Mouse (Mus musculus) heart, postnatal 0 days (tissue): ENCODE results near the gene Fcrl6. TPM values are rescaled to one million over a fixed set of nuclear protein-coding genes. Genes with fewer than 3 reads are reported as not detected.

Source experiments
- ATAC-seq: fragments of 200-750 bp; cut with Nextera tagmentation; 2 replicates; pipeline ENCODE4 v1.8.0; 2017; ENCODE audit warnings: low read depth, moderate number of reproducible peaks, moderate library complexity; ENCODE audit not compliant: insufficient read depth
- DNase-seq: peaks from one replicate; pipeline ENCODE4 v3.0.0-alpha.2; 2016; ENCODE audit warnings: low spot score
- H3K27ac ChIP-seq: fragments of 300-500 bp; sonication (generic); 2 replicates; pipeline ENCODE4 v1.5.1; 2014; ENCODE audit warnings: low read depth, mild to moderate bottlenecking
- H3K27me3 ChIP-seq: fragments of 300-500 bp; sonication (generic); 2 replicates; pipeline ENCODE4 v1.6.1; 2014; ENCODE audit warnings: low read length, mixed read lengths; ENCODE audit not compliant: control insufficient read depth, insufficient read depth
- H3K36me3 ChIP-seq: fragments of 300-500 bp; sonication (generic); replicated peaks from 2 replicates; pipeline ENCODE4 v1.6.1; 2014; ENCODE audit warnings: low read length, mixed read lengths; ENCODE audit not compliant: control insufficient read depth, insufficient read depth
- H3K4me1 ChIP-seq: fragments of 300-500 bp; sonication (generic); 2 replicates; pipeline ENCODE4 v1.6.1; 2014; ENCODE audit warnings: antibody characterized with exemption; ENCODE audit not compliant: control insufficient read depth, insufficient read depth
- H3K4me2 ChIP-seq: fragments of 300-500 bp; sonication (generic); 2 replicates; pipeline ENCODE4 v1.6.1; 2014; ENCODE audit warnings: low read depth, mild to moderate bottlenecking, low read length, moderate library complexity
- H3K4me3 ChIP-seq: fragments of 300-500 bp; sonication (generic); 2 replicates; pipeline ENCODE4 v1.5.1; 2014; ENCODE audit warnings: low read depth, low read length
- H3K9ac ChIP-seq: fragments of 300-500 bp; sonication (generic); replicated peaks from 2 replicates; pipeline ENCODE4 v1.6.1; 2014; ENCODE audit warnings: low read depth, low read length, mixed read lengths
- H3K9me3 ChIP-seq: fragments of 300-500 bp; sonication (generic); replicated peaks from 2 replicates; pipeline ENCODE4 v1.6.1; 2016; ENCODE audit warnings: low read length; ENCODE audit not compliant: control insufficient read depth
- CTCF ChIP-seq: IDR thresholded peaks from 2 replicates; pipeline ENCODE4 v1.5.1; 2016; ENCODE audit warnings: antibody characterized with exemption, control low read depth, low read depth
- EP300 ChIP-seq: IDR thresholded peaks from 2 replicates; pipeline ENCODE4 v1.6.1; 2016; ENCODE audit warnings: antibody characterized with exemption, low read depth
- WGBS: fragments of 180-500 bp; shearing (Covaris S2); extraction: QIAGEN DNeasy Blood & Tissue Kit; methylation state at CpG from one replicate; pipeline ENCODE4 v1.1.7; 2014; 5-methylcytosine and 5-hydroxymethylcytosine counted together
- polyA plus RNA-seq: library from polyadenylated mRNA; unstranded; fragments of >200 nt; fragmentation: Nextera tagmentation; extraction: Ambion mirVana; gene quantifications from 2 replicates; pipeline ENCODE4 v1.2.1, GENCODE M21; 2015
- total RNA-seq: library from RNA; depleted of rRNA; stranded (reverse); fragments of >200 nt; gene quantifications from 2 replicates; pipeline ENCODE4 v1.2.3, GENCODE M21; 2014; ENCODE audit warnings: low replicate concordance

Gene Fcrl6
- total and polyA plus RNA-seq, 2 experiments from 2014 or later, result not detected

DNA sequence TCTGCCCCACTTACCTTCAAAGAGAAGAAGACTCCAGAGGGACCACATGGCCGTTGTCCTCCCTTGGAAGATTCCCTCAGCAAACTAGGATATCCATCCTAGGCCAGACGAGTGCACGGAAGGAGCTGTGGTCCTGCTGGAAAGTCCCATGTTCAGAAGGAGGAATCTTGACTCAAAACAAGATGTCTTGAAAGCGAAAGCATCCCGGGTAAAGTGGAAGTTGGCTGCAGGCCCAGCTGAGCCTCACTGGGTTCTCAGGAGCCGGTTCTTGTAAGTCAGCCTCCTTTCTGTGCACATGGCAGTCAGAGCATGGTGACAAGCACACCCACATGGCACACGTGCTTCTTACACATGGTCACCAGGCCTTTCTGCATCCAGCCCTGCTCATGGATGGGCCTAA is 12.0 kb downstream of the Fcrl6 start, which contains the start of gene Slamf8:
Gene Slamf8 (minus strand): TSS at position 184 of the 400 bp plus-strand sequence.
- no peak within 1 kb of the TSS for H3K4me2 ChIP-seq
- no peaks in the 10 kb centered on the region for H3K36me3 ChIP-seq
- WGBS, result 63% methylated on average over 7 of the region's 7 CpGs
- DNase-seq (no peak), ATAC-seq (no peak)
- no peak within 1 kb of the TSS for H3K9ac ChIP-seq
- H3K4me3 ChIP-seq, result no peak within 1 kb of the TSS
- no peaks in the 10 kb centered on the region for H3K9me3 ChIP-seq
- TF ChIP-seq CTCF (no peak), EP300 (no peak)
- H3K27me3 ChIP-seq, result peaks cover 4% of the 10 kb centered on the region
- no peak within 1 kb of the TSS for H3K27ac ChIP-seq
- no peaks in the 10 kb centered on the region for H3K4me1 ChIP-seq

DNA sequence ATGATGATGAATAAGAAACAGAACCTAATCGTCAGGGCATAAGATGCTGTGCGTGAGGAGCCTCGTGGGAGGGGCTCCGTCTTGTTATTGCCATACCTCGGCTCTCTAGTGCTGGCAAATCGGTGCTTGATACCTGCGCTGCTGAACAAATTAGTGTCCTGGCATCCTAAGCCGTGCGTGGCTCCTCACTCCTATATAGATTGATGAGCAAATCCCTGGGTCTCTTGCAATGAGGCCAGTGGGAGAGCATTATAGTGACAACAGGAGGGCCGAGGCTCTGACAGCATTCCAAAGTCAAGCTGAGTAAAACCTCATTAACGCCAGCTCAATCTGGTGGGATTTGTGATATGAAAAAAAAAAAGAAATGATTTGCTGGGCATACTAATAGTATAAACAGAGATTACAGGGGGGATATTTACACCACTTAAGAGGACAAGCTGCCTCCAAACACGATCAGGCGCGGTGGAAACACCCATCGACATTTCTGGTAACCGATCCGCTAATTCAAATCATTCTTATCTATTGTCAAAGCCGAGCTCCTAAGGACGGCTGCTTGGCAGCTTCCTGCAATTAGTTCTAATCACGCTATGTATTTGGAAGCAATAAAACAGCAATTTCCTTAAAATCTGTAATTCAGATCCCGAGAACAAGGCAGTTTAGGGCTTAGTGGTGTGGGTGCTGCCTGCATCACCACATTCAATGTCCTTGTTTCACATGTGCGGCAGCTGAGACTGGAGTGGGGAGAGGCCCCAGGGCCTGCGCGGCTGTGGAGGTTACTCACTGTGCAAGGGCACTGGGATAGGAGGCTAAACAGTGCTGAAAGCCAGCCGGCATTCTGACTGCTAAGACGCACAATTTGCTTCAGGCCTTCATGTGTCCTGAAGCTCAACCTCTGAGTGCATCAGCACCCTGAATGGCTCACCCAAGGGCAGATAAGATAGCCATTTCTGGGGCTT is 16.5 kb downstream of the Fcrl6 start:
- no peak overlapping the region for H3K4me2 ChIP-seq
- no peak overlapping the region for H3K4me3 ChIP-seq
- no peak overlapping the region for H3K9ac ChIP-seq

DNA sequence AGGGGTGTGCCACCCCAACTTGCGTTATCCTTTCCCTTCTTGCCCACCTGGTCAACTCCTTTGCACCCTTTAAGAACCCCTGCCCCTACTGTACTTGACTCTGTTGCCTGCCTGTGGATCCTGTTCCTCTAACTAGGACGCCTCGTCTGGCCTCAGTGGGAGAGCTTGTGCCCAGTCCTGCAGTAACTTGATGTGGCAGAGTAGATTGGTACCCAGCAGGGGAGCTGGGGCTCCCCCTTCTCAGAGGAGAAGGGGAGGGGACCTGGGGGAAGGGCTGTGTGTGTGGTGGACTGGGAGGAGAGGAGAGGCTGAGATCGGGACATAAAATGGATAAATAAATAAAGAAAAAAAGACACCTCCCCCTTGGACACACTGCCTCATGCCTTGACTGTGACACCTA is 17.3 kb downstream of the Fcrl6 start:
- Histone ChIP-seq H3K4me2 (no peak overlapping the region), H3K9me3 (no peaks in the 10 kb centered on the region), H3K4me3 (no peak overlapping the region), H3K9ac (no peak overlapping the region), H3K27ac (no peak overlapping the region), H3K4me1 (no peaks in the 10 kb centered on the region), H3K27me3 (peaks cover 10% of the 10 kb centered on the region), H3K36me3 (no peaks in the 10 kb centered on the region)
- ATAC-seq (no peak), DNase-seq (no peak)
- 45% methylated on average over 4 of the region's 4 CpGs for WGBS
- TF ChIP-seq CTCF, result no peak
- no peak for TF ChIP-seq EP300

More for the DNA sequence above, 16.5 kb downstream of the Fcrl6 start:
- Histone ChIP-seq H3K27ac (no peak overlapping the region), H3K36me3 (no peaks in the 10 kb centered on the region), H3K9me3 (no peaks in the 10 kb centered on the region), H3K27me3 (peaks cover 10% of the 10 kb centered on the region), H3K4me1 (no peaks in the 10 kb centered on the region)
- TF ChIP-seq CTCF (no peak), EP300 (no peak)
- WGBS, result 26% methylated on average over 26 of the region's 26 CpGs
- no peak for ATAC-seq
- DNase-seq, result no peak

DNA sequence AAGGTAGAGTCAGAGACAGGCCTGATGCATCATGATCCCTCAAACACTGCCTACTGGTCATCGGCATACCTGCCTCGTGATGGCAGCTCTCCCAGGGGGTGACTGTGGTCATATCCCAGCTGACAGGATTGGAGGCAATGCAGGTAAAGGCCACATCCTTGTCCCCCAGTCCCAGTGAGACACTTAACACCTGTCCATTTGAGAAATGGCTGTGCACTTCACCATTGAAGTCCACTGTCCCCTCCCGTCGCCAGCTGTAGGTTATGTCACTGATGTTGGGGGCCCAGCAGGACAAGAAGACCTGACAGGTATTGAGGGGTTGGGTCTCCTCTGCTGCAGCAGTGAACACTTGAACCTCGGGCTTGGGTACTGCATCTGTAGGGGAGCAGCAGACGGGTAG is 18.1 kb downstream of the Fcrl6 start:
- ATAC-seq (no peak; the same call in 1 of the 2 replicates), DNase-seq (no peak)
- Histone ChIP-seq H3K9me3 (no peaks in the 10 kb centered on the region), H3K4me2 (no peak overlapping the region), H3K27me3 (peaks cover 10% of the 10 kb centered on the region), H3K9ac (no peak overlapping the region), H3K4me3 (no peak overlapping the region), H3K27ac (no peak overlapping the region), H3K4me1 (no peaks in the 10 kb centered on the region), H3K36me3 (no peaks in the 10 kb centered on the region)
- WGBS, result 79% methylated on average over 6 of the region's 6 CpGs
- TF ChIP-seq CTCF, result no peak
- TF ChIP-seq EP300, result no peak

DNA sequence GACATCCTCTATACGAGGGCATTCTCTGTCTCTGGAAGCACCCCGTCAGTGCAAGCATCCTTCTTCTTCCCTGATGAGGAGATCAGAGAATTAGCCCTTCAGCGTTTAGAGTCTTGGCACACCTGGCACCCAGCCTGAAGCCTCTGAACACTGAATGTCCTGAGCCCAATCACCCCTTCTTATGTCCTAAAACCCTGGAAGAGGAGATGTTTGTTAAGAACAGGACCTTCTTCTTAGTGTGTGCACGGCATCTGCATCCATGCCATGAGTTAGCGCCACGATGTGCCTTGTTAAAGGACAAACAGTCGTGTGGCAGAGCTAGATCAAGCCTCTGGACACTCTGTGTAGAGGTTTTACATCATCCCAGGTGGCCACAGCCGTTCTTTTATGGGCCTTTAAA is 19.9 kb downstream of the Fcrl6 start:
- Histone ChIP-seq H3K9ac (no peak overlapping the region), H3K9me3 (no peaks in the 10 kb centered on the region), H3K4me1 (no peaks in the 10 kb centered on the region), H3K36me3 (no peaks in the 10 kb centered on the region), H3K27me3 (peaks cover 10% of the 10 kb centered on the region), H3K27ac (no peak overlapping the region), H3K4me3 (no peak overlapping the region), H3K4me2 (no peak overlapping the region)
- TF ChIP-seq CTCF (no peak), EP300 (no peak)
- DNase-seq, result no peak
- ATAC-seq, result no peak
- WGBS, result 82% methylated on average over 8 of the region's 8 CpGs
